Mouse (Mus musculus): Measurements from ENCODE around the gene Brpf3. TPM values are rescaled to one million over a fixed set of nuclear protein-coding genes. Genes with fewer than 3 reads are reported as not detected.
A peak's percentile ranks its signal among the peaks of the same experiment; 100 is the strongest.

The Brpf3 gene
- polyA plus RNA-seq, 1 experiment from 2014 or later, result 9.5 TPM

DNA sequence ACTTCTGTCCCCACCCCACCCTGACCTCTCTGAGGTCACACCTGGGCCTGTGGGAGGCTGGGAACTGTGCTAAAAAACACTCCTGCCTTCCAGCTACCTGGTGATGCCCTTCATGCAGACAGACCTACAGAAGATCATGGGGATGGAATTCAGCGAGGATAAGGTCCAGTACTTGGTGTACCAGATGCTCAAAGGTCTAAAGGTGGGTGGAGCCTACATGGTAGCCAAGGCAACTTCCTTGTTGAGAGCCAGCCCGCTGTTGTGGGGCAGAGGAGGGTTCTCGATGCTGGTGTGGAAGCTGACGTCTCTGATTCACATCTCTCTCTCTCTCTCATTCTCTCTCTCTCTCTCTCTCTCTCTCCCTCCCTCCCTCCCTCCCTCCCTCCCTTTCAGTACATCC is 25.7 kb upstream of the Brpf3 start:
- Histone ChIP-seq H3K27ac (no peak overlapping the region), H3K9ac (no peak overlapping the region), H3K27me3 (replicated peaks) (peaks cover 10% of the 10 kb centered on the region; the same call in 1 of the 2 replicates), H3K9me3 (no peaks in the 10 kb centered on the region), H3K4me1 (peaks cover 1% of the 10 kb centered on the region), H3K36me3 (replicated peaks) (no peaks in the 10 kb centered on the region), H3K4me2 (no peak overlapping the region), H3K4me3 (no peak overlapping the region)
- no peak for ATAC-seq (replicated peaks)
- WGBS, result 82% methylated on average over 4 of the region's 4 CpGs

GRCm38 (mm10) chr17:28776817-28777216 is 24.1 kb upstream of the Brpf3 start:
- H3K4me2 ChIP-seq, result no peak overlapping the region
- no peaks in the 10 kb centered on the region for H3K9me3 ChIP-seq
- no peak overlapping the region for H3K9ac ChIP-seq
- no peaks in the 10 kb centered on the region for H3K4me1 ChIP-seq
- no peak for ATAC-seq (replicated peaks)
- no peaks in the 10 kb centered on the region for H3K27me3 ChIP-seq (replicated peaks)
- H3K36me3 ChIP-seq (replicated peaks), result no peaks in the 10 kb centered on the region
- 85% methylated on average over 3 of the region's 3 CpGs for WGBS
- no peak overlapping the region for H3K4me3 ChIP-seq
- no peak overlapping the region for H3K27ac ChIP-seq

DNA sequence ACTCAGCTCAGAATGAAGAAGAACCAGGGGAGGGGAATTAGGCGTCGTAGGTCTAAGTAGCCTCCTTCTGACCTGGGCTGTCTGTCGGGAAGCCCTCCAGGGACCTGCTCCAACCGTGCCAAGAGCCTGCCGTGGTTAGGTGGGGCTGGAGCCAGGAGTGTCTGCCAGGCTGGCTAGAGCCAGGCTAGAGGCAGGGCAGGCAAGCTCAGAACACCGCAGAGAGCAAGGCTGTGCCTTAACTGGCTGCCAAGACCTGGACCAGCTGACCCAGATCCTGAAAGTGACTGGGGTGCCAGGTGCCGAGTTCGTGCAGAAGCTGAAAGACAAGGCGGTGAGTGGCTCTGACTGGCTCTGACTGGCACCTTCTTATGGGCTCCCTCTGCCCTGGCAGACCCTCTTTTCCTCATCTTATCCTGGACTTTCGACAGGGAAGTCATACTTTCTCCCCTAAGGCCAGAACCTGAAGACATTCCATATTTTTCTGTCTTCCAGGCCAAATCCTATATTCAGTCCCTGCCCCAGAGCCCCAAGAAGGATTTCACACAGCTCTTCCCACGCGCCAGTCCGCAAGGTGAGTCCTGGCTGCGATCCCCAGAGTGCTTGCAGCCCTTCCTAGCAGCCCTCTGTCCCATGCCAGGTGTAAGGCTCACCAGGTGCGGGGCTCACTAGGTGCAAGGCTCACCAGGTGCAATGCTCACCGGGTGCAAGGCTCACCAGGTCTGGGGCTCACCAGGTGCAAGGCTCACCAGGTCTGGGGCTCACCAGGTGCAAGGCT is 23.5 kb upstream of the Brpf3 start:
- no peak for ATAC-seq (replicated peaks)
- H3K36me3 ChIP-seq (replicated peaks), result no peaks in the 10 kb centered on the region
- H3K9me3 ChIP-seq, result no peaks in the 10 kb centered on the region
- H3K27me3 ChIP-seq (replicated peaks), result no peaks in the 10 kb centered on the region
- H3K4me2 ChIP-seq, result no peak overlapping the region
- H3K27ac ChIP-seq, result no peak overlapping the region
- H3K4me1 ChIP-seq, result no peaks in the 10 kb centered on the region
- WGBS, result 89% methylated on average over 16 of the region's 16 CpGs
- H3K9ac ChIP-seq, result no peak overlapping the region
- no peak overlapping the region for H3K4me3 ChIP-seq

DNA sequence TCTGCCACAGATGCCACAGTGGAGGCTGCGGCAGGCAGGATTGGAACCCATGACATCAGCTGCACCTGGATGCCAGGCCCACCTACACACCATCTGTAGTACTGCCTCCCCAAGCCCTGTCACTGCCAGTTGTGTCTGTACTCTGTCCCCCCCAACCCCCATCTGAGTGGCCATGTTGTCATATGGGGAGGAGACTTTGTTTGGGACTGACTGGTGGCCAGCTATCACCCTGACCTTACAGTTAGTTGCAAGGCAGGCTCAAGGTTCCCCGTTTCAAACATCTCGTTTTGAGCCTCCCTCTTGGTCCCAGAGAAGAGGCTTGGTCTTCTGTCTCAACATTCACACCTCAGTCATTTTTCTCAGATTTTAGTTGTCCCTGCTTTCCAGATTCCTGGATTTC is 21.2 kb upstream of the Brpf3 start:
- no peaks in the 10 kb centered on the region for H3K9me3 ChIP-seq
- H3K4me3 ChIP-seq, result no peak overlapping the region
- H3K9ac ChIP-seq, result no peak overlapping the region
- H3K27me3 ChIP-seq (replicated peaks), result no peaks in the 10 kb centered on the region
- no peak overlapping the region for H3K27ac ChIP-seq
- no peak for ATAC-seq (replicated peaks)
- WGBS, result 87% methylated on average over 3 of the region's 3 CpGs
- H3K36me3 ChIP-seq (replicated peaks), result no peaks in the 10 kb centered on the region
- H3K4me2 ChIP-seq, result no peak overlapping the region
- H3K4me1 ChIP-seq, result no peaks in the 10 kb centered on the region

- Histone ChIP-seq H3K36me3 (replicated peaks) (no peaks in the 10 kb centered on the region), H3K9ac (no peak overlapping the region), H3K9me3 (no peaks in the 10 kb centered on the region), H3K27ac (no peak overlapping the region), H3K27me3 (replicated peaks) (no peaks in the 10 kb centered on the region), H3K4me3 (no peak overlapping the region), H3K4me1 (no peaks in the 10 kb centered on the region), H3K4me2 (no peak overlapping the region)
- WGBS, result 81% methylated on average over 3 of the region's 3 CpGs
- no peak for ATAC-seq (replicated peaks)
Observed at GRCm38 (mm10) chr17:28780836-28781235, 20.1 kb upstream of the Brpf3 start.

DNA sequence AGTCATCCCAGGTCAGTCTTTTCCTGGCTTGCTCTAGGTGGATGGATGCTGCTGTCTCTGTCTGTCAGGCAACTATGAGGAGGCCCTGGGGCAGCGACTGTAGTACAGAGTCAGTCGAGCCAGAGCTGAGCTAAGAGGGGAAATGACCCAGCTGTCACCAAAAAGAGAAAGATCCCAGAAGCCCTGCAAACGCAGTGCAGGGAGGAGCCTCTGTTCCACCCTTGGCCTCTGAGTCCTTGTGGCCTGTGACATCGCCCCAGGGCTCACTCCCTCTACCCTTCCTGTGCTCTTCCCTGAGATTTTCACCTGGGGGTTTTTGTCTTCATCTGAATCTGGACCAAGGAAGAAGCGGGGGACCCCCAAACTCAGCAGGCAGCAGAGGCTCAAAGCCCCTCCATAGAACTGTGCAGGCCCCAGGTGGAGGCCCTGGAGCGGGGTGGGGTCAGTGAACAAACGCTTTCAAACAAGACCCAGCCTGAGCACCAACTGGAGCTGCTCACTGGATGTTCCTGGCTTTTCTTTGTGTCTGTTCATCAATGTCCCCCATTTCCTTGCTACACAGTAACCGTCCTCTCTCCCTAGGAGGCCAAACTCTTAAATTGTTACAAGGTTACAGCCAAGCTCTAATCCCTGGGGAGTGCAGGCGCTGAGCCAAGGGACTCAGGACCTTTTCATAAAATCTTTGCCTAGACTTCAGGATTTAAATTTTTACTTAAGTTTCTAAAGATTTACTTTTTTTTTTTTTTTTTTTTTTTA is 19.4 kb upstream of the Brpf3 start:
- no peak for ATAC-seq (replicated peaks)
- H3K9me3 ChIP-seq, result no peaks in the 10 kb centered on the region
- no peaks in the 10 kb centered on the region for H3K27me3 ChIP-seq (replicated peaks)
- H3K27ac ChIP-seq, result no peak overlapping the region
- H3K4me1 ChIP-seq, result no peaks in the 10 kb centered on the region
- no peak overlapping the region for H3K4me3 ChIP-seq
- H3K9ac ChIP-seq, result no peak overlapping the region
- H3K4me2 ChIP-seq, result no peak overlapping the region
- WGBS, result 52% methylated on average over 9 of the region's 9 CpGs
- H3K36me3 ChIP-seq (replicated peaks), result no peaks in the 10 kb centered on the region

DNA sequence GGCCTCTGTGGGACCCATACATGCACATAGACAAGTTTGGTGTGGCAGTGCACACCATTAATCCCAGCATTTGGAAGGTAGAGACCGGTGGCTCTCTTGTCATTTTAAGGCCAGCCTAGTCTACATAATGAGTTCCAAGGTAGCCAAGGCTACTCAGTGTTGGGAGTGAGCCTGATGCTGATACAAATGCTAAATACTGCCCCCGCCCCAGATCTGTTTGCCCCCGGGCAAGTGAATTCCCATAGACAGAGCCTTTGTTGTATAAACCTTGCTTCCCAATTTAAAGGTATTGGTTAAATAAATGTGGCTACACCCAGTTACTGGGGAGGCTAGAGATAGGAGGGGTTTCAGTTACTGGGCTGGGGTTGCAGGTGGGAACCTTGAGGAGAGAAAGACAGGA is 15.9 kb upstream of the Brpf3 start:
- no peaks in the 10 kb centered on the region for H3K36me3 ChIP-seq (replicated peaks)
- WGBS, result 85% methylated on average over 3 of the region's 3 CpGs
- H3K4me1 ChIP-seq, result no peaks in the 10 kb centered on the region
- ATAC-seq (replicated peaks), result no peak
- H3K9ac ChIP-seq, result no peak overlapping the region
- no peak overlapping the region for H3K4me2 ChIP-seq
- no peaks in the 10 kb centered on the region for H3K27me3 ChIP-seq (replicated peaks)
- no peaks in the 10 kb centered on the region for H3K9me3 ChIP-seq
- no peak overlapping the region for H3K27ac ChIP-seq
- H3K4me3 ChIP-seq, result no peak overlapping the region

DNA sequence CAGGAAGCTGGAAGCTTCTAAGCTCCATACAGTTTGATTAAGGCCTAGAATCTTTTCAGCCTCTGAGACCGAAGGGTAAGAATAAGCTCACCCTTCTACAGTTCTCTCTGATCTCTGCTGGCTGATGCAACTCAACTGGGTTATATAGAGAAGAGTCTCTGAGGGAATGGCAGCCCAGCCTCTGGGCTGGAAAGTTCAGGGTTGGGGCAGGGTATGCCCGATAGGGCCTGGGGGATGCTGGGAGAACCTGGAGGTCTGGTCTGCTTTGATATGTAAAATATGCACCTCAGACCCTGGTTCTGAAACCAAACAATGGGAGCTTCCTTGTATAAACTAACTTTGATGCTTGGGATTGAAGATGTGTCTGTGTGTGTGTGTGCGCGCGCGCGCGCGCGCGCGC is 13.4 kb upstream of the Brpf3 start:
- no peak for ATAC-seq (replicated peaks)
- no peak overlapping the region for H3K27ac ChIP-seq
- H3K4me2 ChIP-seq, result no peak overlapping the region
- H3K4me3 ChIP-seq, result no peak overlapping the region
- H3K36me3 ChIP-seq (replicated peaks), result no peaks in the 10 kb centered on the region
- H3K4me1 ChIP-seq, result no peaks in the 10 kb centered on the region
- H3K9me3 ChIP-seq, result no peaks in the 10 kb centered on the region
- 97% methylated on average over 12 of the region's 12 CpGs for WGBS
- no peaks in the 10 kb centered on the region for H3K27me3 ChIP-seq (replicated peaks)
- H3K9ac ChIP-seq, result no peak overlapping the region

DNA sequence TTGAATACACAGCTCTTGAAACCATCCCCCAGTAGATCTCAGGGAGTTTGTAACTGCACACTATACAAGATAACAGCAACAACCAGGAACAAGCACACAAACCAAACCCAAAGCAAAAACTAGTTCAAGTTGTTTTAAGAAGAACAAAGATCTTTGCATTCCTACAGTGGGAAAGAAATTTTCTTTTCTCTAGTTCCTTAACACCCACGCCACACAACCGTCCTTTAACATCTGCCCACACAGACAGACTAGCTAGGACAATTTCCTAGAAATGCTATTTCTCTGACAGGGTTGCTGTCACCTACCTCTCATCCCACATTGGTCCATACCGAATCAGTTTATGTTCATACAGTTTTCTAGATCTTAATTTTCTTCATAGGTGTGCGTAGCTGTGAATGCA is 3.9 kb upstream of the Brpf3 start:
- H3K4me2 ChIP-seq, result no peak overlapping the region
- WGBS, result 90% methylated on average over 4 of the region's 4 CpGs

DNA sequence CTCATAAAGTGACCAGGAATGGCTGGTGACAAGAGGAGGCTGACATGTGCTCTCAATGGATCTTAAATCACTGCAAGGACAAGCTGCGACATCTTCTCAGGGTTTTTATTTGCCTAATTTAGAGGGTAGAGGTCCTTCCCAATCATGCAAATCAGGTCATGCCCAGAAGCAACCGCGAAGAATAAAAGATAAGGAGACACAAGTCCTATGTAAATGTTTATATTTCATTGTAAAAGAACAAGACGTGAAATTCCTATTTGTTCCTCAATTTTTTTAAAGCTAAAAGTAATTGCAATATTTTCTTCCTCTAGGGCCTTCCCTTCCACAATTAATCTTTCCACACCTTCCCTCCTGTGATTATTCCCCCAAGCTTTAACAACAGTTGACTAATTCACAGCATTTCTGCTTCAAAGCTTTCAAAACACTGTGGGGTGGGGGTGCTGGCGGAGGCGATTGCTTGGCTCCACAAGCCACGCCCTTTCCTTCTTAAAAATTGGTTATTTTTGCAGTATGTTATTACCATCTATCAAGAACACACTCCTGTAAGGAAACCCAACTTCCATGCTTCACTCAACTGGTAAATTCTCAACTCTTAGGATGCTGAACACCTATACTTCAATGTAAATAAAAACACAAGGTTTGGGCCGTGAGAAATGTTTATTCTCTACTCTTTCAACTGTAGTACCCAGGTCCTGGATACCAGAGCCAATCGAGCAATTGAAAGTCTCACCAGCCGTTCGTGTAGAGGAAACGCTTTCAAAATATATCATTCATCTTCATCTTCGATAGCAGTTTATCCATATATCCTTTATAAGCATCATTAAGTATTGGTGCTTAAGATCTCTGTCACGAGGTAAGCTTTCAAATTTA is 1.4 kb upstream of the Brpf3 start:
- 11% methylated on average over 14 of the region's 14 CpGs for WGBS
- H3K9me3 ChIP-seq, result no peaks in the 10 kb centered on the region
- no peak overlapping the region for H3K9ac ChIP-seq
- H3K4me3 ChIP-seq, result peak overlapping the region; percentile 76
- peak overlapping the region; percentile 99 for H3K27ac ChIP-seq
- no peaks in the 10 kb centered on the region for H3K36me3 ChIP-seq (replicated peaks)
- H3K4me2 ChIP-seq, result peak overlapping the region; percentile 94
- peaks cover 31% of the 10 kb centered on the region for H3K4me1 ChIP-seq
- H3K27me3 ChIP-seq (replicated peaks), result no peaks in the 10 kb centered on the region
- ATAC-seq (replicated peaks), result no peak

More for the DNA sequence above, 3.9 kb upstream of the Brpf3 start:
- Histone ChIP-seq H3K4me3 (no peak overlapping the region), H3K27me3 (replicated peaks) (no peaks in the 10 kb centered on the region), H3K27ac (no peak overlapping the region), H3K9me3 (no peaks in the 10 kb centered on the region), H3K4me1 (peaks cover 18% of the 10 kb centered on the region), H3K36me3 (replicated peaks) (no peaks in the 10 kb centered on the region), H3K9ac (no peak overlapping the region)
- no peak for ATAC-seq (replicated peaks)

DNA sequence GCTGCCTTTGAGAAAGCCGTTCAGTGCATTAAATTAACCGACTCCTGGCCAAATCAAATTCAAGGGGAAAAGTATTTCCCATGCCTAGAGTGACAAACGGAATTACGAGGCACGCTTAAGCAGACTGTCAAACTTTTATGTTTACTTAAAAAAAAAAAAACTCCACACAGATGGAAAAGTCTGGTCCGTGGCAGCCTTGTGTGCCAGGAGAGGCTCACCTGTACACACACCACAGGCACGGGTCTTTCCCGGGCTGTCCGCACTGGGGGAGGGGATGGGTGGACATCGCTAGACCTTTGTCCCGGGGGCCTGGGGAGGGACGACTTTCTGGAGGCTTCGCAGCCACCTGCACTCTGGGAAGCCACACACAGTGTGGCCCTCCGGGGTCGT is 614 bp upstream of the Brpf3 start:
- Histone ChIP-seq H3K4me1 (peaks cover 31% of the 10 kb centered on the region), H3K27ac (peak overlapping the region; percentile 99), H3K27me3 (replicated peaks) (no peaks in the 10 kb centered on the region), H3K36me3 (replicated peaks) (no peaks in the 10 kb centered on the region), H3K4me2 (peak overlapping the region; percentile 94), H3K9me3 (no peaks in the 10 kb centered on the region), H3K9ac (peak overlapping the region; percentile 98), H3K4me3 (peak overlapping the region; percentile 76)
- WGBS, result 0% methylated on average over 15 of the region's 15 CpGs
- ATAC-seq (replicated peaks), result no peak; the same call in none of the 2 replicates

DNA sequence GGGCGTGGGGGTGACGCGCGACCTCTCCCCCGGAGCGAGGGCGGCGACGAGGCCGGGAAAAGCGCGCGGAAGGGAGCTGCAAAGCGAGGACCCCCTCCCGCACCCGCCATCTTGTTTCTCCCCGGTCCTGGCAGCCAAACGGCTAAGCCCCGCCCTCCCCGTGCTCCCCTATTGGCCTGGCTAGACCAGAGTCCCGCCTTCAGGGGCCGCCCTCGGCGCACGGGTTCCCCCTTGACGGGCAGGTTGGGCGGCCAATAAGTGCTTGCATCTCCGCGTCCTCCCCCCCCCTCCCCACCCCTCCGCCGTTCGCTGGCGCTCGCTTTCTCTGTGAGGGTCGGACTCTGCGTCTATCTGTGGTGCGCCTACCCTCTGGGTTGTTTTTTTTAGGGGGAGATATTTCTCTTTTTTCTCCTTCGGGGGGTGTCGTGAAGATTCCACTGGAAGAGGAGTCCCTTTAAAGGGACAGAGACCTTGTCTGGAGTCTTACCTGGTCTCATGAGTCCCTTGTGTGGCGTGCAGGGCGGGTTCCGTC is 650 bp downstream of the Brpf3 start:
- peaks cover 5% of the 10 kb centered on the region for H3K36me3 ChIP-seq (replicated peaks)
- no peaks in the 10 kb centered on the region for H3K27me3 ChIP-seq (replicated peaks)
- no peaks in the 10 kb centered on the region for H3K9me3 ChIP-seq
- peaks cover 31% of the 10 kb centered on the region for H3K4me1 ChIP-seq
- ATAC-seq (replicated peaks), result peak; percentile 98
- under 1% methylated on average over 38 of the region's 42 CpGs for WGBS
- peak overlapping the region; percentile 98 for H3K9ac ChIP-seq
- H3K4me2 ChIP-seq, result peak overlapping the region; percentile 94
- peak overlapping the region; percentile 99 for H3K27ac ChIP-seq
- H3K4me3 ChIP-seq, result peak overlapping the region; percentile 76

Measured in midbrain, embryonic 15.5 days (tissue).